Mouse (Mus musculus) liver, embryonic 12.5 days (tissue): ENCODE data around the gene Pdzrn3. TPM values are rescaled to one million over a fixed set of nuclear protein-coding genes. Genes with fewer than 3 reads are reported as not detected.

Experiments used
- ATAC-seq: fragments of 200-750 bp; cut with Nextera tagmentation; 2 replicates; pipeline ENCODE4 v1.8.0; 2017; ENCODE audit warnings: moderate number of reproducible peaks, mild to moderate bottlenecking, moderate library complexity
- H3K27ac ChIP-seq: fragments of 300-500 bp; sonication (generic); 2 replicates; pipeline ENCODE4 v1.5.1; 2016; ENCODE audit warnings: mild to moderate bottlenecking
- H3K27me3 ChIP-seq: fragments of 300-500 bp; sonication (generic); replicated peaks from 2 replicates; pipeline ENCODE4 v1.6.1; 2016; ENCODE audit warnings: mild to moderate bottlenecking, moderate library complexity
- H3K36me3 ChIP-seq: fragments of 300-500 bp; sonication (generic); 2 replicates; pipeline ENCODE4 v1.6.1; 2016; ENCODE audit warnings: mild to moderate bottlenecking, moderate library complexity
- H3K4me1 ChIP-seq: fragments of 300-500 bp; sonication (generic); 2 replicates; pipeline ENCODE4 v1.6.1; 2016
- H3K4me2 ChIP-seq: fragments of 300-500 bp; sonication (generic); 2 replicates; pipeline ENCODE4 v1.6.1; 2016; ENCODE audit warnings: mild to moderate bottlenecking, moderate library complexity
- H3K4me3 ChIP-seq: fragments of 300-500 bp; sonication (generic); 2 replicates; pipeline ENCODE4 v1.5.1; 2016; ENCODE audit warnings: mild to moderate bottlenecking, moderate library complexity
- H3K9ac ChIP-seq: fragments of 300-500 bp; sonication (generic); 2 replicates; pipeline ENCODE4 v1.6.1; 2016; ENCODE audit warnings: mild to moderate bottlenecking, moderate library complexity
- H3K9me3 ChIP-seq: fragments of 300-500 bp; sonication (generic); replicated peaks from 2 replicates; pipeline ENCODE4 v1.6.1; 2016; ENCODE audit warnings: mild to moderate bottlenecking, moderate library complexity
- WGBS: fragments of 180-500 bp; shearing (Covaris S2); methylation state at CpG from one replicate; pipeline ENCODE4 v1.1.7; 2016; ENCODE audit not compliant: insufficient replicate concordance; 5-methylcytosine and 5-hydroxymethylcytosine counted together
- polyA plus RNA-seq: library from polyadenylated mRNA; unstranded; fragments of >200 nt; fragmentation: Nextera tagmentation; extraction: Ambion mirVana; gene quantifications from 2 replicates; pipeline ENCODE4 v1.2.1, GENCODE M21; 2016

Gene Pdzrn3
- polyA plus RNA-seq, 1 experiment from 2014 or later: 1.4 TPM

DNA sequence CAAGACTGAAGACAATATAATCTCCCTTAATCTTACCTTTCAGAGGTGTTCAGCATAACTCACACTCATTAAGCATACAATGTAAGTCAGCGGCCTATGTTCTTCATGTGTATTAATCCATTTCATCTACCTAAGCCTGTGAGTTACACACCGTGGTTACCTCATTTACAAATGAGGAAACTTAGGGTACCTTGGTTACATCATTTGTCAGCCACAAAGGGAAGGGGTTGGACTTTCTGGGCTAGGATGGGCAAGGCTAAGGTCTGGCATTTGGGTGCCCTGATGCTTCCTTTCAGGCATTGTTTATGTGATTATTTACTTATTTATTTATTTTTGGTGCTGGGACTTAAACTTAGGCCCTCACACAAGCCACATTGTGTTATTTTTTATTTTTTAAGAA, 78.3 kb downstream of the Pdzrn3 start:
- Histone ChIP-seq H3K4me2 (no peak overlapping the region), H3K9ac (no peak overlapping the region), H3K4me3 (no peak overlapping the region), H3K27ac (no peak overlapping the region), H3K36me3 (no peaks in the 10 kb centered on the region), H3K4me1 (no peaks in the 10 kb centered on the region), H3K27me3 (no peaks in the 10 kb centered on the region), H3K9me3 (no peaks in the 10 kb centered on the region)
- no peak for ATAC-seq
- WGBS: 73% methylated on average over 2 of the region's 2 CpGs

DNA sequence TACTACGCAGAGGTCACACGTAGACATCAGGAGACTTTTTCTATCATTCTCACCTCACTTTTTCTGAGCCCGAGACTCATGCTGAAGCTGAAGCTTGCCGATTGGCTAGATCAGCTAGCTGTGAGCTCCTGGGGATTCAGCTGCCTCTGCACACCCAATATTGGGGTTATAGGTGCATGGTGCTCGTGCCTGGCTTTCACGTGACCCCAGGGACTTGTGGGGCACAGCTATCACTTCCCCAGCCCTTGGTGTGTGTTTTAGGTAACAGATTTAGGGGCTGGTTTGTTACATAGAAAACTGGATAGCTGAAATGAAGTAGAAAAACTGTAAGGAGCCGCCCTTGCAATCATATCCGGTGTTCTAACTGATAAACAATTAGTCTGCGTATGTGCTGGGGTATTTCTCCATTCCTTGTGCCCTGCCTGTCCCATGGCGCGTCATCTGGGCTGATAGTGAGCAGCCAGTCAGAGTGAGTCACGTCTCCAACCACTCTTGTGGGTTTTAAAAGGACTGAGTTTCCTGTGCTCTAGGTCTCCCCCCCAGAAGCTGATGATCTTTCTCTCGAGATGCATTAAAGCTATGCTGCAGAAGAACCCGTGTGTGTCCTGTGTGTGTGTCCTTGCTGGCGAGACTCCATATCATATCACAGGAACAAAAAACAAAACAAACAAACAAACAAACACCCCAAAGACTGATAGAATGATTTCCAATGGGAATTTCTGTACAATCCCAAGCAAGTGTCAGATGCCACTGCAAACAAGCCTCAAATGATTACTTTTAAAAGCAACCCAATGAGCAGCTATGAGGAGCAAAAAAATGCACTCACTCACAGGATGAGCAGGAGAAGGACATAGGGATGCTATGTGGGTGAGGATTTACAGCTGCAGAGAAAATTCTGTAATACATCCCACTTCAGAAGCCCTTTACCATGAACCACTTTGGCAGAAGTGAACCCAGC, 79.9 kb downstream of the Pdzrn3 start:
- H3K4me1 ChIP-seq: no peaks in the 10 kb centered on the region
- H3K9ac ChIP-seq: no peak overlapping the region
- no peak for ATAC-seq

DNA sequence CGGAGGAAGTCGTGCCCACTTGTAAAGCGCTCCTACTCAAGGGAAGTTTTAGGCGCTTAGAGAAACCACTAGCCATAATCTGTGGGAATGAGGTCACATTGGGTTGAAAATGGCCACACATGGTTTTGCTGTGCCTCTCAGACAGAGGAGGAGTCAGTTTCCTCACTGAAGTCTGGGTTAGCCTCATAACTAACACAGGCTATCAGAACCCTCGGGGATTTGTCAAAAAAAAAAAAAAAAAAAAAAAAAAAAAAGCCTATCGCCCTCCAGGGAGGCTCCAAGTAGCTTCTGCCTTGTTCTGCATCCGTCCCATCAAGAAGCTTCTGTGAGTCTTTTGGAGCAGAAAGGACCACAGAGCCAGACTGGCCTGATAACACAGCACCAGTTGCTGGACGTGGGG, 80.7 kb downstream of the Pdzrn3 start:
- Histone ChIP-seq H3K27me3 (no peaks in the 10 kb centered on the region), H3K27ac (no peak overlapping the region), H3K9me3 (no peaks in the 10 kb centered on the region), H3K4me2 (no peak overlapping the region), H3K4me1 (no peaks in the 10 kb centered on the region), H3K9ac (no peak overlapping the region), H3K4me3 (no peak overlapping the region), H3K36me3 (no peaks in the 10 kb centered on the region)
- no peak for ATAC-seq
- 74% methylated on average over 8 of the region's 8 CpGs for WGBS

More for the DNA sequence above, 79.9 kb downstream of the Pdzrn3 start:
- H3K27ac ChIP-seq: no peak overlapping the region
- no peak overlapping the region for H3K4me2 ChIP-seq
- WGBS: 69% methylated on average over 15 of the region's 15 CpGs
- H3K4me3 ChIP-seq: no peak overlapping the region
- no peaks in the 10 kb centered on the region for H3K36me3 ChIP-seq
- H3K27me3 ChIP-seq: no peaks in the 10 kb centered on the region
- no peaks in the 10 kb centered on the region for H3K9me3 ChIP-seq

DNA sequence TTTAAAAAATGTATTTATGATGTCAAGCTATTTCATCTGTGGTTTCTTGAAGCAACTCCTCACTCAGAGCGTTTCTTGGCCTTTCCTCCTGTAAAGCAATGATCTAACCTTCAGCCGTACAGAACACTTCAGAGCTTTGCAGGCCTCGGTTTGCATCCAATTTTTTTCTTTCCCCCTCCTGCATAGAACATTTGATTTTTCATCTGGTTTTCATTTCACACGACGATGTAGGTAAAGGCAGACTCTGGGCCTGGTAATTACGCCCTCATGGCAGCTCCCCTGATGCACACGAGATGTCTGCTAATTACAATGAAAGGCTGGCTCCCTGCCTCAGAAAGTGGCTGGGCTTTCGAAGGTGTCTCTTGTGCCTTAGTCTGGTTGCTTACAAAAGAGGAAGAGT, 81.4 kb downstream of the Pdzrn3 start:
- no peaks in the 10 kb centered on the region for H3K27me3 ChIP-seq
- H3K9ac ChIP-seq: no peak overlapping the region
- H3K4me2 ChIP-seq: no peak overlapping the region
- H3K36me3 ChIP-seq: no peaks in the 10 kb centered on the region
- no peaks in the 10 kb centered on the region for H3K4me1 ChIP-seq
- no peak overlapping the region for H3K4me3 ChIP-seq
- no peak overlapping the region for H3K27ac ChIP-seq
- H3K9me3 ChIP-seq: no peaks in the 10 kb centered on the region
- ATAC-seq: no peak
- WGBS: 76% methylated on average over 8 of the region's 8 CpGs

DNA sequence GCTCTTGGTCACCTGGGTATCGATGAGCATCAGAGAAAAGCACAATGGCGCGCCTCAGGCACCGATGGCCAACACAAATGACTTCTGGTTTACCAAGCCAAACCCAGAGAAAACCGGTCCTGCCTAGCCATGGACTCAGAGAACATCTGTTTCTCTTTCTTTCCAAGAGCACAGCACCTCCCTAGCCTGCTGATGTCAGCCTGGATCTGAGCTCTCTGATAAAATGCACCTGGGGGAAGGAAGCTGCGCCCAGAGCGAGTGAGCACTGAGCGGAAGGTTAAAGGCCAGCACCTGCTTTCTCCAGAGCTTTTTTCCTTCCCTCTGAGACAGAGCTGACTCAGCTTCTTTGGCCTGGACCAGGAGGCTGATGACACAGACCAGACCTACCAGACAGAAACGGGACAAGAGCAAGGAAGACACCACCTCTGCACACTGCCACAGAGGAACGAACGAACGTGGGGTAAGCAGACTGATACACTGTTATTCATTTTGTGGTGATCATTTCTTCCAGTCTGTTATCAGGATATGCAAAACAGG, 84.6 kb downstream of the Pdzrn3 start:
- Histone ChIP-seq H3K36me3 (no peaks in the 10 kb centered on the region), H3K9ac (no peak overlapping the region), H3K27me3 (no peaks in the 10 kb centered on the region), H3K9me3 (no peaks in the 10 kb centered on the region), H3K4me1 (peaks cover 7% of the 10 kb centered on the region; the same call in 1 of the 2 replicates), H3K27ac (no peak overlapping the region), H3K4me3 (no peak overlapping the region), H3K4me2 (no peak overlapping the region)
- 70% methylated on average over 12 of the region's 12 CpGs for WGBS
- no peak for ATAC-seq

DNA sequence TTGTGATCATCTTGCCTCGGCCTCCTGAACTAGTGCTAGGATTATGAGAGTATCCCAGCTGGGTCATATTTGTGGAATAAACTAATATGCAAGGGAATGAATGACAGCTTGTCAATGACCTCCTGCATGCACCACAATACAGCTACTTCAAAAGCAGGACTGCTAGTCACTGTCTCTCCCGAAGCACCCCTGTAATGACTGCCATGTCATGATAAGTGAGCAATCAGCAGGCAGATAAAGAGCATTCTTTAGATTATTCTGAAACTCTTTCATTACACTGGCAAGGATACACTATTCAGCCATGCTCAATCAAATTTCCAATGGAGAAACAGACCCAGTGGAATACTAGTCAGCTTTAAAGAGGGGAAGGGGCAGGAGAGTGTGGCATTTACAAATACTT, 85.8 kb downstream of the Pdzrn3 start:
- Histone ChIP-seq H3K9ac (no peak overlapping the region), H3K4me3 (no peak overlapping the region), H3K4me2 (no peak overlapping the region), H3K9me3 (no peaks in the 10 kb centered on the region), H3K27ac (no peak overlapping the region), H3K27me3 (no peaks in the 10 kb centered on the region), H3K4me1 (peaks cover 7% of the 10 kb centered on the region; the same call in 1 of the 2 replicates), H3K36me3 (no peaks in the 10 kb centered on the region)
- no peak for ATAC-seq
- WGBS: 48% methylated on average over 2 of the region's 2 CpGs

DNA sequence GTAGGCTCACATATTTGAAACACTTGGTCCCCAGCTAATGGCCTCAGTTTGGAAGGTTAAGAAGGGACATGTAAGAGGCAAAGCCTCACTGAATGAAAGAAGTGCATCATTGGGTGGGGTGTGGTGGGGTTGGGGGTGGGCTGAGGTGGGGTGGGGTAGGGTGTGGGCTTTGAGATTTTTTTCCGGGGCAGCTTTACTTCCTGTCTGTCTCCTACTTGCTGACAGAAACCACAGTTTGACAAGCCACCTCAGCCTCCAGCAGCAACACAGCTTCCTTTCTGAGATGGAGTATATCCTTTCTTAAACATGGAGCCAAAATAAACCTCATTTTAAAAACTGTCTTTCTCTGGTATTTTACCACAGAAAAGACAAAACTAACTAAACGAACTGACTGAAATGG, 87.5 kb downstream of the Pdzrn3 start:
- Histone ChIP-seq H3K4me2 (no peak overlapping the region), H3K27ac (no peak overlapping the region), H3K36me3 (no peaks in the 10 kb centered on the region), H3K4me3 (no peak overlapping the region), H3K9ac (no peak overlapping the region), H3K4me1 (peaks cover 7% of the 10 kb centered on the region; the same call in 1 of the 2 replicates), H3K9me3 (no peaks in the 10 kb centered on the region), H3K27me3 (no peaks in the 10 kb centered on the region)
- ATAC-seq: no peak
- WGBS: 20% methylated on average over 2 of the region's 2 CpGs

DNA sequence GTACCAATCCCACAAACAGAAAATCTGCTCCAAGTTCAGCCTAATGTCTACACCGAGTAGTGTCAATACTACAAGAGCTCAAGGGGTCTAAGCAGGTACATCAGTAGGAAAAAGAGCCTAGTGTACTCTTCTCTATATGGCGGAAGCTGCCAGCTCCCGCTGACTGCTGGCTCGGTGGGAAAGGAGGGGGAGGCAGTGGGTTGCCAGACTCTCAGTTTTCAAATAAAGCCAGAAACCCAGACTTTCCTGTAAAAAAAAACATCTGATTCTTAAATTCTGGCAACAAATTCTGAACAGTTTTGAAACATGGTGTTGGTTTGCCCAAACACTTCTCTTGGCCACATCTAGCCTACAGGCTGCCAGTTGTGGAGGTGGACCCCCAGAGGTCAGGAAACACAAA, 88.3 kb downstream of the Pdzrn3 start:
- H3K4me1 ChIP-seq: peaks cover 7% of the 10 kb centered on the region; the same call in 1 of the 2 replicates
- no peaks in the 10 kb centered on the region for H3K9me3 ChIP-seq
- 52% methylated on average over 4 of the region's 4 CpGs for WGBS

DNA sequence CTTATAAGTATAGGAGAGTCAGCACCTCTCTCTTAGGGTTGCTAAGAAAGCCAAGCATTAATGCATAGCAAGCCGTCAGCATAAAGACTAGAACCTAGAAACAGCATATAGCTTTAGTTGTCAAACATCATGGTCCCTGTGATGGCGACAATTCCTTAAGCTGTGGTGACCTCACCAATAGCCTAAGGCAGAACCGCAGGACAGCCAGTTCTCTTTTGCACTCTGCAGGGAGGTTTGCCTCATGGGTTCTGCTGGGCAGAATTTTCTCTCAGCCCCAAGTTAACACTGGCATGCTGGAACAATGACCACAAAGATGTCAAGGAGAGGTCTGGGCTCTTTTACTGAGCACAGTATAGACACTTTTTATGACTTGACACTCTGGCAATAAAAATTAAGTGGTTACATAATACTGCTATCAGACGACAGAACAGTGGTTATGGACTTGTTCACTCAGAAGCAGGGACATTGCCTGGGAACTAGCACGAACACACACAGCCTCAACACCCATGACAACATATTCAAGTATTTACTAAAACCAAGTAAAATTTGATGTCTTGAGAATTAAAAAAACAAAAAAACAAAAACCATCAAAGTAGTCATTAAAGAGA, 90.0 kb downstream of the Pdzrn3 start:
- no peak overlapping the region for H3K4me3 ChIP-seq
- no peak overlapping the region for H3K9ac ChIP-seq
- H3K4me1 ChIP-seq: peaks cover 7% of the 10 kb centered on the region; the same call in 1 of the 2 replicates
- ATAC-seq: no peak
- no peaks in the 10 kb centered on the region for H3K27me3 ChIP-seq
- no peaks in the 10 kb centered on the region for H3K9me3 ChIP-seq
- no peaks in the 10 kb centered on the region for H3K36me3 ChIP-seq
- H3K27ac ChIP-seq: no peak overlapping the region
- 64% methylated on average over 5 of the region's 5 CpGs for WGBS
- H3K4me2 ChIP-seq: no peak overlapping the region

More for the DNA sequence above, 88.3 kb downstream of the Pdzrn3 start:
- H3K27me3 ChIP-seq: no peaks in the 10 kb centered on the region
- H3K9ac ChIP-seq: no peak overlapping the region
- H3K36me3 ChIP-seq: no peaks in the 10 kb centered on the region
- no peak overlapping the region for H3K4me3 ChIP-seq
- no peak overlapping the region for H3K4me2 ChIP-seq
- ATAC-seq: no peak
- H3K27ac ChIP-seq: no peak overlapping the region

DNA sequence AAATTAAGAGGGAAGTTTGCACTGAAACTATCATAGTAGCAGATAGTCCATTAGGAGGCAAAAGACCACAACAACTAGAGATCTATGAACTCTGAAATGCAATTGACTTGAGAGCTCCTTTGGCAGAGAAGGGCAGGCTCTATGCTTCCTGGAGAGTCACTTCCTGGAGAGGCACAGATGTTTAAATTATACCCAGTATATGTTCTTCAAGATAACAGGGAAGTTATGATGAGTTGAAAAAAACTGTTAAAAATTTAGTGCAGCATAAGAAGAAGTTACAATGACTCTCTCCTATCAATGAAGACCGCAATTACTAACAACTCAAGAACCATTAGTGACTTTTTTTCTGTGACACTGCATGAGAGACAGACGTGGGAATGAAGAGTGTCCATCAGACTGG, 90.6 kb downstream of the Pdzrn3 start:
- H3K4me2 ChIP-seq: no peak overlapping the region
- no peak for ATAC-seq
- no peak overlapping the region for H3K4me3 ChIP-seq
- no peak overlapping the region for H3K27ac ChIP-seq
- no peaks in the 10 kb centered on the region for H3K36me3 ChIP-seq
- no peaks in the 10 kb centered on the region for H3K9me3 ChIP-seq
- 57% methylated on average over 2 of the region's 2 CpGs for WGBS
- H3K9ac ChIP-seq: no peak overlapping the region
- no peaks in the 10 kb centered on the region for H3K27me3 ChIP-seq
- H3K4me1 ChIP-seq: peaks cover 7% of the 10 kb centered on the region; the same call in 1 of the 2 replicates

DNA sequence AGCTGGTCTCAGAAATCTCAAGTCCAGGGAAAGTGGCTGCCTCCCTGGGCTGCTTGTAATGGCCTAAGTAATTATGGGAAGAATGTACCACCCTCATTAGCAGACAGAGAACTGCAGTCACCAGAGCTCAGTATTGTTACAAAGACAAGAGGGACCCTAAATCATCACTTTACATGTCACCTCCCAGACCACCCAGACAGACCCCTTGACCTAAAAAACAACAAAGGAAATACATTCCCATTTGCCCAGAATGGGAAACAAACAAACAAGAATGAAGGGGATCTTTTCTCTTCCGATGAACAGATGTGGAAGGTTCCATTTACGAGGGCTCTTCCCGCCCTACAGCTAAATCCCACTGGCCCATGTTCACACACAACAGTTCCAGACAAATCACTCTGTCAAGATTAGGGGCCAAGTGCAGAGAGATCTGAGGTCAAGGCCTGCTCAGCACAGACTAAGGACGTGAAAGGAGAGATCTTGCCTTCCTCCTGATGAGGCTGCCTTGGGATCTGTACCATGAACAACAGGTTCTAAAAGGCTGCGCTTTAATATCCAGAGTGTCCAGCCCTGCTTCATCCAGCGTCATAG, 93.2 kb downstream of the Pdzrn3 start:
- H3K9me3 ChIP-seq: no peaks in the 10 kb centered on the region
- H3K27me3 ChIP-seq: no peaks in the 10 kb centered on the region
- ATAC-seq: no peak
- H3K27ac ChIP-seq: no peak overlapping the region
- no peak overlapping the region for H3K9ac ChIP-seq
- H3K4me3 ChIP-seq: no peak overlapping the region
- H3K4me2 ChIP-seq: no peak overlapping the region
- H3K4me1 ChIP-seq: 0 out of 2 replicates have a peak, but pooled peaks cover 5% of the 10 kb centered on the region
- 62% methylated on average over 6 of the region's 6 CpGs for WGBS
- no peaks in the 10 kb centered on the region for H3K36me3 ChIP-seq

DNA sequence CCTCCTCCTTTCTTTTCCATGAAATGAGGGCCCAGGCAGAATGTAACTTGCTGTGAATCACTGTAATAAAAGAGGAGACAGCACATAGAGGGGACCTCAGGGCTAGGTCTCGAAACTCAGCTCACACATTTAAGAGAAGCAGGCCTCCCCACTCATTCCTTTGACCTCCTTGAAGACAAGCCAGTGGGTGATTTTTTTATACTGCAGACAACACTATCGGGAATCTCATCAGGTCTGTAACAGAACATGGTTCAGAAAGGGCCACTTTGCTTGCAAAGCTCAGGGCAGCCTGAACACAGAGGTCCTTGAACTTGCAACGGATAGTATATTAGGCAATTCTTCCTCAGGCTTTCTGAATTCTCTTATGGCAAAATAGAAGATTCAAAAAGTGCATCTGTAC, 93.8 kb downstream of the Pdzrn3 start:
- no peaks in the 10 kb centered on the region for H3K36me3 ChIP-seq
- H3K4me3 ChIP-seq: no peak overlapping the region
- 64% methylated on average over 3 of the region's 3 CpGs for WGBS
- no peaks in the 10 kb centered on the region for H3K9me3 ChIP-seq
- no peak overlapping the region for H3K4me2 ChIP-seq
- no peak overlapping the region for H3K27ac ChIP-seq
- H3K27me3 ChIP-seq: no peaks in the 10 kb centered on the region
- H3K9ac ChIP-seq: no peak overlapping the region
- H3K4me1 ChIP-seq: 0 out of 2 replicates have a peak, but pooled peaks cover 8% of the 10 kb centered on the region
- no peak for ATAC-seq
